Mouse (Mus musculus) E14TG2a.4 (cell line): ENCODE data around the gene Snx18.

Experiments
- H3K27me3 ChIP-seq: 2 replicates; pipeline ENCODE4 v1.6.1; 2014; ENCODE audit warnings: low read length, control low read depth; ENCODE audit not compliant: insufficient read depth
- H3K36me3 ChIP-seq: 2 replicates; pipeline ENCODE4 v1.6.1; 2014; ENCODE audit warnings: low read length, control low read depth; ENCODE audit not compliant: insufficient read depth
- H3K4me1 ChIP-seq: replicated peaks from 2 replicates; pipeline ENCODE4 v1.6.1; 2014; ENCODE audit warnings: low read depth, low read length, control low read depth
- H3K4me3 ChIP-seq: replicated peaks from 2 replicates; pipeline ENCODE4 v1.5.1; 2014; ENCODE audit warnings: mild to moderate bottlenecking, low read length
- H3K9me3 ChIP-seq: 2 replicates; pipeline ENCODE4 v1.6.1; 2014; ENCODE audit warnings: low read length, control low read depth
- CTCF ChIP-seq: conservative IDR thresholded peaks from 2 replicates; pipeline ENCODE4 v1.5.1; 2014; ENCODE audit warnings: low read length
- NANOG ChIP-seq: IDR thresholded peaks from 2 replicates; pipeline ENCODE4 v1.6.1; 2014; ENCODE audit warnings: borderline replicate concordance, low read length, mixed read lengths
- POU5F1 ChIP-seq: IDR thresholded peaks from 2 replicates; pipeline ENCODE4 v1.6.1; 2014; ENCODE audit warnings: low read length, borderline replicate concordance

The Snx18 gene

GRCm38 (mm10) chr13:113640944-113641597 lies 22.7 kb upstream of the Snx18 start:
- H3K4me1 ChIP-seq = peaks cover 17% of the 10 kb centered on the region
- H3K36me3 ChIP-seq = no peaks in the 10 kb centered on the region
- no peak for TF ChIP-seq POU5F1
- TF ChIP-seq NANOG = no peak
- TF ChIP-seq CTCF = no peak
- H3K27me3 ChIP-seq = no peaks in the 10 kb centered on the region; the same call in 1 of the 2 replicates
- peaks cover 3% of the 10 kb centered on the region; the same call in 1 of the 2 replicates for H3K9me3 ChIP-seq
- no peak overlapping the region for H3K4me3 ChIP-seq

- Histone ChIP-seq H3K36me3 (no peaks in the 10 kb centered on the region), H3K9me3 (peaks cover 3% of the 10 kb centered on the region; the same call in 1 of the 2 replicates), H3K4me1 (peaks cover 28% of the 10 kb centered on the region), H3K27me3 (peaks cover 14% of the 10 kb centered on the region), H3K4me3 (no peak overlapping the region)
- TF ChIP-seq CTCF = peak; percentile 68
- TF ChIP-seq POU5F1 = no peak
These were observed 20.6 kb upstream of the Snx18 start for GRCm38 (mm10) chr13:113638914-113639313.

- no peaks in the 10 kb centered on the region for H3K36me3 ChIP-seq
- peak overlapping the region; percentile 14; the same call in 1 of the 2 replicates for H3K4me3 ChIP-seq
- peaks cover 40% of the 10 kb centered on the region for H3K4me1 ChIP-seq
- TF ChIP-seq POU5F1 (no peak), NANOG (no peak), CTCF (no peak)
- peaks cover 14% of the 10 kb centered on the region for H3K27me3 ChIP-seq
- H3K9me3 ChIP-seq = peaks cover 3% of the 10 kb centered on the region; the same call in 1 of the 2 replicates
These were observed 17.4 kb upstream of the Snx18 start for GRCm38 (mm10) chr13:113635799-113636222.

GRCm38 (mm10) chr13:113634732-113635481 lies 16.5 kb upstream of the Snx18 start:
- TF ChIP-seq CTCF (no peak), NANOG (no peak), POU5F1 (no peak)
- peaks cover 14% of the 10 kb centered on the region for H3K27me3 ChIP-seq
- no peaks in the 10 kb centered on the region for H3K36me3 ChIP-seq
- H3K9me3 ChIP-seq = peaks cover 3% of the 10 kb centered on the region; the same call in 1 of the 2 replicates
- no peak overlapping the region for H3K4me3 ChIP-seq
- H3K4me1 ChIP-seq = peaks cover 40% of the 10 kb centered on the region

GRCm38 (mm10) chr13:113632506-113632905 lies 14.1 kb upstream of the Snx18 start:
- H3K4me1 ChIP-seq = peaks cover 35% of the 10 kb centered on the region
- peaks cover 3% of the 10 kb centered on the region; the same call in 1 of the 2 replicates for H3K9me3 ChIP-seq
- no peaks in the 10 kb centered on the region for H3K36me3 ChIP-seq
- no peak overlapping the region for H3K4me3 ChIP-seq
- TF ChIP-seq CTCF (no peak), POU5F1 (no peak), NANOG (no peak)
- peaks cover 18% of the 10 kb centered on the region for H3K27me3 ChIP-seq

GRCm38 (mm10) chr13:113627601-113628000 lies 9.2 kb upstream of the Snx18 start:
- no peak for TF ChIP-seq NANOG
- TF ChIP-seq CTCF = no peak
- no peak for TF ChIP-seq POU5F1
- Histone ChIP-seq H3K36me3 (no peaks in the 10 kb centered on the region), H3K27me3 (0 out of 2 replicates have a peak, but pooled peaks cover 5% of the 10 kb centered on the region)

GRCm38 (mm10) chr13:113622865-113623255 lies 4.5 kb upstream of the Snx18 start:
- Histone ChIP-seq H3K9me3 (no peaks in the 10 kb centered on the region), H3K4me3 (no peak overlapping the region), H3K36me3 (no peaks in the 10 kb centered on the region), H3K4me1 (peaks cover 12% of the 10 kb centered on the region), H3K27me3 (no peaks in the 10 kb centered on the region; the same call in 1 of the 2 replicates)
- TF ChIP-seq POU5F1 (no peak), NANOG (no peak), CTCF (no peak)

More at GRCm38 (mm10) chr13:113627601-113628000, 9.2 kb upstream of the Snx18 start:
- H3K4me3 ChIP-seq = no peak overlapping the region
- H3K4me1 ChIP-seq = peaks cover 11% of the 10 kb centered on the region
- no peaks in the 10 kb centered on the region for H3K9me3 ChIP-seq

- H3K4me3 ChIP-seq = no peak overlapping the region
- TF ChIP-seq CTCF (no peak), POU5F1 (no peak), NANOG (no peak)
- peaks cover 14% of the 10 kb centered on the region for H3K4me1 ChIP-seq
- H3K36me3 ChIP-seq = peaks cover 2% of the 10 kb centered on the region
- no peaks in the 10 kb centered on the region for H3K9me3 ChIP-seq
- H3K27me3 ChIP-seq = peaks cover 3% of the 10 kb centered on the region
These were observed 3.9 kb upstream of the Snx18 start for GRCm38 (mm10) chr13:113622122-113622864.
